Mouse (Mus musculus): ENCODE results near the gene Nlrp4c.
"Not testable (repeated sequence)": the region's sequence is repeated elsewhere in the genome, so short reads cannot be mapped to it uniquely, and the experiment has no call there.

The Nlrp4c gene

DNA sequence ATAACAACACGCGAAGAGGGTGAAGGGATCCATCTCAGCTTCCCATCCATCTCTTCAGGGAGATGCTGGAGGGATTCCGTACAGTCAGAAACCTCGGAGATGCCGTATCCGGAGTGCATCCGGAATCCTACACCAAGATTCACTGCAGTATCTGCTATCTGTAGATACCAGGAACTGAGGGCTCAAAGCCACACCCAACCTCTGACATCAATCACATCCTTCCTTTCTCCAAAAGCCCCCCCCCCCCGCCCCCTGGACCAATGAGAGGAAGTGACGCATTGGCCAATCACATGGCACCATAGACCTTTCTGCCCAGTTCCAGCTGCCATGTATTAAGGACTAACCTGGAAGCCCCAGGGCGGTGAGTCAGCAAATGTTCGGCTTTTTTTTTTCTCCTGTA is at the start of gene Nlrp4c:
Nlrp4c (plus strand) TSS at position 301 of the 400 bp plus-strand sequence.
- no peak for DNase-seq (ENCODE audit: low spot score)

DNA sequence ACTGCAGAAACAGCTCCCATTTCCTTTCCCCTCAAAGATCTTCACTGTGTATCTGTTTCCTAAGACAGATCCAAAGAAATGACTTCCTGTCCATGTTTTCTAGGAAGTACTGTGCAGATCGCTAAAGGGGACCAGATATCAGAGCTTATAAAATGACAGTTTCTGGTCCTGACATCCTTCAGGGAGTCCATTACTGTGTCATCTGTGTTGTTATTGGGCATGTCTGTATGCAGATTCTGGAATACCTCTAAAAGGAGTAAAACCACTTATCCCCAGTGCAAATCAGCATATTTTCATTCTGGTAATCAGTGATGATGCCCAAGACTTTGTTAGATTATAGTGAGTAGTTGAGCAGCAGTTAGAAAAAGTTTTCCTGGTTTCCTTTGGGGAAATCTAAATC is 34.1 kb upstream of the Nlrp4c start, which contains the start of gene Vmn1r65:
Vmn1r65 (minus strand) TSS at position 101 of the 400 bp plus-strand sequence.
- no peak for DNase-seq (ENCODE audit: low spot score)

DNA sequence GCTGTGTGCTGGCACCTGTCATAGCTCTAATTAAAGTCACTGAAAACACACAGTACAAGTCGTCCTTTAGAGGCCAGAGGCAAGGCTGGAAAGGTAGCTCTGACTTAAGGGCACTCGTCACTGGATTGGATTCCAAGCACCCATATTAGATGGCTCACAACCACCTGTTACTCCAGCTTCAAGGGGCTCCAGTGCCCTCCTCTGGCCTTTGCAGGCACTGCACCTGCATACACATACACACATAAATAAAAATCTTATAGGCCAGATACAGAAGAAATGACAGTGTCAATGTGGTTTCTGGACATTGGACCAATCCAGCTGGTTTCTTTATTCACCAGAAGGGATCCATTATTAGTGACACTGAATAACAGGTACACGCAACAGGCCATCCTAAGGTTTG is 74.5 kb downstream of the Nlrp4c start:
- DNase-seq (ENCODE audit: low spot score), result no peak

DNA sequence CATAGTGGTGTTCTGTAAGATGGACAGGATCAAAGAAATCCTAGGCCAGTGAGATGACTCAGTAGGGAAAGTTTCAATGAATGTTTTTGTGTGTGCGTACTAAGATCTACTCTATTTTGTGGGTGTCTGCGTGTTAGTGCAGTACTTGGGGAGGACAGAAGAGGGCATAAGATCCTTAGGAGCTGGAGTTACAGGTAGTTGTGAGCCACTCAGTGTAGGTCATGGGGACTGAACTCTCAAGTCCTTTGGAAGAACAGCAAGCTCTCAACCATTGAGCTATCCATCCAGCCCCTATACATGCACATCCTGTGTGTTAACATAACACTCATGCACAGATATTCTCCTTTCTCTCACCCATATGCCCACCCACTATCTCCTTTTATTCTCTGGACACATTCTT is 75.1 kb downstream of the Nlrp4c start:
- DNase-seq (ENCODE audit: low spot score), result not testable (repeated sequence)

DNA sequence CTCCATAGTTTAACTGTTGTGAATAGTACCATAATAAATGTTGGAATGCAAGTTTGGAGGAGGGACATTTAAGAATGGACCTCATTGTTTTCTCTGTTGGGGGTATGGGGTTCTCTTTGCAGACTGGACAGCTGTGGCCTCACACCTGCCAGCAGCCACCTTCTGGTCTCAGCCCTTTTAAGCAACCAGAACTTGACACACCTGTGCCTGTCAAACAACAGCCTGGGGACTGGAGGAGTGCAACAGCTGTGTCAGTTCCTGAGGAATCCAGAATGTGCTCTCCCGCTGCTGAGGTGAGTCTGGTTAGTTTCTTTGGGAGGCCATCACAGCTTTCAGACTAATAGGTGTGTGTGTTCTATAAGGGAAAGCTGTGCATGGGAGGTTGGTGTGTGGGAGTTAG is 76.2 kb downstream of the Nlrp4c start:
- not testable (repeated sequence) for DNase-seq (ENCODE audit: low spot score)

DNA sequence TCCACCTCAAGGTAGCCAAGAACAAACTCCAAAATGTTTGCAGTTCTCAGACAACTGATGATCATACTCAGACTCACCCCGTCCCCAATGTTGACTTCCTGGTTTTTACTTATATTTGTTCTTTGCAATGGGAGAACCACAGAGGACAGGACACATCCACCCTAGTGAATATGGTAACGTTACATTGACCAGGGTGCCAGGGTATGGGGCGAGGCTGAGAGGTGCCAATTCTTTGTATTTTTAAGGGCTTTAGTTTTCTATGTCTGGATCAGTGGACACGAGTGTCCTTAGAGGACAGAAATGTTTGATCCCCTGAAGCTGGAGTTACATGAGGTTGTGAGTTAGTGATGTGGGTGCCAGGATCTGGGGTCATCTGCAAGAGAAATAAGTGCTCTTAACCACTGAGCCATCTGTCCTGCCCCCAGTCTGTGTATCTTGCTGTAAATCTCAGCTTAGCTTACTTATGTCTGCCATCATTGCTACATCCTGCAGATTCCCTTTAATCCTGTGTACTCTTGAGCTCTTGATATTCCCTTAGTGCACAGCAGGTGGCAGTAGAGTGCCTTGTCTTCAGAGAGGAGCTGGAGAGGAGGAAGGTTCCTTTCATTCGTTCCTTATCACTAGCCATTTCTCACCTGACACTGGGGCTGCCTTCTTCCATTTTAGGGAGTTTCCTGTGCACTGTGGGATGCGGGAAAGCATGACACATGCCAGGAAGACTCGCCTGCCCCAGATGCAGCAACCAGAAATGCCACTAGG is 81.9 kb downstream of the Nlrp4c start:
- peak; percentile 42 for DNase-seq (ENCODE audit: low spot score)

DNA sequence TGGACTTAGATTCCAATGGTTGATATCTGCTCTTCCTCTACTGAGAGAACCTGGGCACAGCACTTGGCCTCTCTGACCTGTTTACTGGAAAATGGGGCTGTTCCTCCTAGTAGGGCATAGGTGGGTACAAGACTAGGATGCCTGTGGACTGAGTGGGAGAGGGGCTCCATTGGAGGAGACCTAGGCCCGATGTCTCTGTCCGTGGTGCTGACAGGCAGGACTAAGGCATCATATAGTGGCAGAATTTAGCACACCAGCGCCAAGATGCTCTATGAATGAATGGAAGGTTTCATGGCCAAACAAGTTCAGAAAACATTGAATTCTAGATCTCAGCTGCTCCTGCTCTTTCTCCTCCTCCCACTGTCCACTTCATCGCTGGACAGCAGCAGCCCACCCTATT is 85.4 kb downstream of the Nlrp4c start:
- no peak for DNase-seq (ENCODE audit: low spot score)

DNA sequence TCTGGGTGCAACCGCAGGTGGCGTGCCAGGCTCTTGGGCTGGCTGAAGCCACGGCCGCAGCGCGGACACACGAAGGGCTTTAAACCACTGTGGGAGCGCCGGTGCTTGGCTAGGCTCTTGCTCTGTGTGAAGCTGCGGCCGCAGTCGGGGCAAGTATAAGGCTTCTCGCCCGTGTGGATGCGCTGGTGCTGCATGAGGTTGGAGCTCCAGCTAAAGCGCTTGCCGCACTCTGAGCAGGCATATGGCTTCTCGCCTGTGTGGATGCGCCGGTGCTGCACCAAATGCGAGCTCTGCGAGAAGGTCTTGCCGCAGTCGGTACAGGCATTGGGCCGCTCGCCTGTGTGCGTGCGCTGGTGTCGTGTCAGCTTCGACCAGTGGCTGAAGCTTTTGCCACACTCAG is 87.7 kb downstream of the Nlrp4c start:
- no peak for DNase-seq (ENCODE audit: low spot score)

DNA sequence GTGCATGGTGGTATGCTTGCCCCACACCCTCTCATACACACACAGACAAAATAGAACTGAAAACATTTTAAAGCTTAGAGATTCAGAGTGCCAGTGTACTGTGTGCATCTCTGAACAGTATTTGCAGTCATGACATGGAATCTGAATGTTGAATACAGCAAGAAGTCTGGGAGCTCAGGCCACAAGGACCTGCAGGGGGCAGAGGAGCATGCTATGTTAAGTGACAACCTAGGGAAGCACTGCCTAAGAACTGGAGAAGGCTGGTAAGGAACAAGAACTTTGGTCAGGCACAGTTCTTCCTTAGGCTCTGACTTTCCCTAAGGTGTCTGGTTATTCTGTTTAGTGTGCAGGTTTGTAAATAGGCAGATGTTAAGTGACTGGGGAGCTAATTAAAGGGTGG is 91.5 kb downstream of the Nlrp4c start:
- DNase-seq (ENCODE audit: low spot score), result no peak

DNA sequence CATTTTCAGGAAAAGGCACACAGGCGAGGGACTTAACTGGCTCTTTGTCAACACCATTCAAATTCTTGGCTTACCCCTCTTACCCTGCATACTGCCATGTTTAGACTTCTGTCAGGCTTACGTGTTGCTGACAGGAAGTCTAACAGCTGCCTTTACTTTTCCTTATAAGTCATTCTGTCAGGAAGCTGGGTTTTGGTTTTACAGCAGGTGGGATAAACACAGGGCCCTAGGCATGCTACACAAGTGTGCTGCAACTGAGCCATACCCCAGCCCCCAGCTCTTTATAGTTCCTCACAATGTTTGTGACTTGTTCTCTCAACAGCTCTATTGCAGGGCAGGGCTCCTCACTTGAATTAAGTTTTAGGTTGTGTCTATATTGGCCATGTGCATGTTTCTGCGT is 94.3 kb downstream of the Nlrp4c start:
- DNase-seq (ENCODE audit: low spot score), result no peak

DNA sequence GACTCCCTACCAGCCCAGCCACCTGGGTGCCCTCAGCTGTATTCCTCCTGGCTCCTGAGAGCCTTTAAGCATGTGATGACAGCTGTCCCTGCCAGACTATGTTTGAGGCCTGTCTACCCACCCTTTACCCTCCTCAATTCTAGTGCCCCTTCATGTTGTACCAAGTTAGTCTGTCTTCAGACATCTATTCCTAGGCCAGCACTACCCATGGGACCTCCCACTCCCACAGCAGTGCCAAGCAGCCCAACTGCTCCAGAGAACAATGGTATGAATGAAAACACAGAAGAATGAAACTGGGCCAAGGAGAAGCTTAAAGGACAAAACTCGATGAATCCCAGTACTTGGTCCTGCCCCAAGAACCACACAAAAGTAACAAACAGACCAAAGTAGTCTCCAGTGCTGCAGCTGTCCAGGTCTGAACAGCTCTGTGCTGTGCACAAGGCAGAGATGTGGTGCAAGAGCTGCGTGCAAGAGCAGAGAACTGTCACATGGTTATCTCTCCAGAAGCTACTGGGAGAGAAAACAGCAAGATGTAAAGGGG is 99.1 kb downstream of the Nlrp4c start:
- no peak for DNase-seq (ENCODE audit: low spot score)

DNA sequence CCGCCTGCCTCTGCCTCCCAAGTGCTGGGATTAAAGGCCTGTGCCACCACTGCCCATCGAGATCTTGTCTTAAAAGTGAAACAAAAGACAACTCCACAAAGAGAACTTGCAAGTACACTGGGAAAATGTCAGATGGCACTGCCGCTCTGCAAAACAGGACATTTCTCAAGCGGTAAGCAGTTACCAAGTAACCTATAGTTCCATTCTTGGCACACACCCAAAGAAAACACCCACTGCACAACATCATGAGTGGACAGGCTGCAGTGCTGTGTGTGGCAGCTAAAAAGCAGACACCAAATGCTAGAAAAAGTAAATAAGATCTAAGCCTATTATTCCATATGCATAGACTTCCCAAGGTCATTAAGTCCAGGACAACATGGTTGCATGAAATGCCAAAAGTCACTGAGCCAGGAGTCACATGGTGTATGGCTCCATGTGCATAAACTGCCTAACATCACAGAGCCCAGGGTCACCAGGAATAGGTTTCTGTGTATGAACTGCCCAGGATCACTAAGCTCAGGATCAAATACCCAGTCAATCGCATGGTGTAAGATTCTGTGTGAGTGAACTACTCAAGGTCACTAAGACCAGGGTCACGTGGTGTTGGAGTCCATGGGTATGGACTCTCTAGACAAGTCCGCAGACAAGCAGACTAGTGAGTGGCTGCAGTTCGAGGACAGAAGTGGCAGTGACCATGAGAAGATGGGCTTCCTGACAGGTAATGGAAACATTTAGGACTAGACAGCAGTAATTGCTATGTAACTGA is 100.6 kb downstream of the Nlrp4c start:
- no peak for DNase-seq (ENCODE audit: low spot score)

DNA sequence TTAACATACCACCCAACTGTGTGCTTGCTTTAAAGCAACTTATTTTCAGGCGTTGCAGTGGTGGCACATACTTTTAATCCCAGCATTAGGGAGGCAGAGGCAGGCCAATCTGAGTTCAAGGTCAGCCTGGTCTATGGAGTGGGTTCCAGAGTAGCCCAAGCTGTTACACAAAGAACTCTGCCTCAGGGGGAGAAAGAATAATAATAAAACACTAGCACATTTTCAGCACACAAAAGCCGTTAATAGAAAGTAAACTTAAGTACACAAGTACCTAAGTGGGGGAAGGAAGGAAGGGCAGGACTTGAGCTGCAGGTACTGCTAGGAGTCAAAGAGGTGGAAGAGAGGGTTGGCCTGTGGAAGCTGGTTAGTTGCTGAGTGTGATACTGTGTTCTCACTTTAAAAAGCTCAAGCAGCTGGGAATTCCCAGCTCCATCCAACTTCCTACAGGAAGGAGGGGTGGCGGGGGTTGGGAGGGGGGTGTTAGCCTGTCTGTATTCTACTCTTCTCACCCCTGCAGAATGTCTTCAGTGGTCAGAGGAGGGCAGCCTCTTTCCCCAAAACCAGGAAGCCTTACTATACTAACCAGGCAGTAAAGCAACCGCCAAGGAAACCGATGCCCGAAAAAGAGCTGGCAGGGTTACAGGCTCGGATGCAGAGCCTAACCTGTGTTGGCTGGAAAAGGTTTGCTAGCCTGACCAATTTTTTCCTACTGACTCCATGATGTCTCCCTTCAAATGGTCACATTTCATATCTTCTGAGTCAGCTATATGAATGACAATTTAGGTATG is 101.4 kb downstream of the Nlrp4c start:
- no peak for DNase-seq (ENCODE audit: low spot score)

DNA sequence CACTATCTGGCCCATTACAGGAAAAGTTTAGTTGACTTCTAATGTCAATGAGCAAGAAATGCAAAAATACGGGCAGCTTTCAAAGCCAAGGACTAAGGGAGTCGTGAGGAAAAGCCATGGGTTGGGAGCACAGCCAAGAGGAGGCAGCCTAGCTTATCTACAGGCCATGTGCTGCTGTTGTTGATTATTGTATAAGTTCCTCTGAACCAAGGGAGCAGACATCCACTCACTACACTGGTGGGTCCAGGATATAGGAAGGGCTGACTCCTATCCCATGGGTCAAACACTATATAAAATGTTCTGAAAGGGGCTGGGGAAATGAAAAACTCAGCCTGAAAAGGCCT is 102.0 kb downstream of the Nlrp4c start:
- DNase-seq (ENCODE audit: low spot score), result no peak

DNA sequence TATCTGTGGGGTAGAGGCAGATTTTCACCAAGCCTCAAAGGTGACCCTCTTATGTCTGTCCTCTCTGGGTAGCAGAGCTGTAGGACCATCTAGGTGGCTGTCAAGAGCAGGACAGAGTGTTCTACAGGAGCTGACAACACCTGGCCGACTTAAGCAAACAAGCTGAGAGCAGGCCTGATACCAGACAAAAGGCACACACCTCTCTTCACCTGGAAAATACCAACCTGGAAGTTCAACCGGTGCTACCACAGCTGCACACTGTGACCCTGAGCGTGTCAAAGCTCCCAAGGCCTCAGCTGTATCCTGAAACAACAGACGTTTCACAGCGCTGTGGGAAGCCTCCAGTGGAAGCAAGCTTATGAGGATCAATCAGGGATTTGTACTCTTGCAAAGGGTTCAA is 102.7 kb downstream of the Nlrp4c start:
- no peak for DNase-seq (ENCODE audit: low spot score)

DNA sequence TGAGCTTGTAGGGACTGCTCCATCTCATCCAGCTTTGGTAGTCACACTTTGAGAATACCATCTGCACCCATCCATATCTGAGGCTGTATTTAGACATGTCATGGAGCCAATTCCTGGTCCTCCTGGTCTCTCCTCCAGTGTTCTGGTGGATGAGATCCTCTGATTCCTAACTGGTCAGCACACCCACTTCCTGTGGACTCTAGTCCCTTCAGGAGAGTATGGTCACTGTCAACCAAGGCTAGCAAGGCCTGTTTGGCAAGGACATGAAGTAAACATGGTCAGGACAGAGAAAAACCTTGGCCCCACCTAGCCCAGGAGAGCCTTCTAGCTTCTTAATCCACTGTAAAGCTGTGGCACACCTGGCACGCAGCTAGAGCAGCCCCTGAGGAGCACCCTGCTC is 106.3 kb downstream of the Nlrp4c start:
- no peak for DNase-seq (ENCODE audit: low spot score)

DNA sequence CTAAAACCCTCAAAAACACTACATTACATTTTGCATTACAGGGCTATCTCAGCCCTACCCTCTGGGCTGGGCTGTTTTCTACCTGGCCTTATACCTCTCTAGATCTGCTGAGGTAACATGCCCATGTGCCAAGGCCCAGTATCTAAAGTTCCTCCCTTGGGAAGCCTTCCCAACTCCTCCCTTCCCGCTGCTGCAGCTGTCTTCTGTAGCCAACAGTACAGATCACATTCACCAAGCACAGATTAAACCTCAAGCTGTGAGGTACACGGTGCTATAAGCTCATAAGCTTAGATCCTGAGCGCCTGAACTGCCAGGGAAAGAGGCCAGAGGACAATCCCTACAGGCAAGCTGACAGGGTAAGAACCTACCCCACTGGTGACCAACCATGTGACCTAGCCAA is 107.1 kb downstream of the Nlrp4c start:
- DNase-seq (ENCODE audit: low spot score), result no peak

DNA sequence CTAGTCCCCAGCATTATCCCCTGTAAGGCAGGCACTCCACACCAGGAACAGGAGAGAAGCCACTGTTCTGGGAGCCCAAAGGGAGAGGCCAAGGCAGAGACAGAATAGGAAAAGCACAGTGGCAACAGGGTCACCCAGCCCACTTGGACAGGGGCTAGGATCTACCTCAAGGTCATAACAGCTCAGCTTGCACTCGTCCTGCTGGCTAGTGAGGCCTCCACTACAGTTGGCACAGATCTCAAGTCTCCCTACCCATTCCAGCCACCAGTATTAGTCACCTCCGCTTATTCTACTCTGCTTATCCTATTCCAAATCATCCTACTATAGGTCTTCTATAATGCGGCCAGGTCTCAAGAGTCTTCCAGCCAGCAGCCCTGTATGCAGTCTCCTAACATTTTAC is 108.2 kb downstream of the Nlrp4c start:
- DNase-seq (ENCODE audit: low spot score), result no peak

DNA sequence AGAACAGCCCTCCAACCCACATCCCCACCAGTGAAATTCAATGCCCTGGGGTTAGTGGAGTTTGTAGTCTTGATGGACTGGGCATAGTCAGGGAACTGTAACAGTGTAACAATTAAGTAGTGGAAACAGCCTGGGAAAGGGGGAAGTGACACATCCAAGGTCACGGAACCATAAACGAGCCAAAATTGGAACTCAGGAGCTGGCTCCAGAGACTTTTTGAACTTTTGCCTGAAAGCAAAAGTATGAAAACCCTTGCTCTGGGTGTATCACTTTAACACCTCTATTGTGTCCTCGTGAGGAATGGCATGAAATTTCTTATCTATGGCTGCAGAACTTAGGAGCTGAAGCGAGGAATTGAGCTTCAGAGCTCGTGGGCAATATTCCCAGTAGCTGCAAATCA is 109.2 kb downstream of the Nlrp4c start:
- DNase-seq (ENCODE audit: low spot score), result no peak

All from yolk sac, embryonic 10.5 days (tissue).